Mouse (Mus musculus) myocyte (in vitro differentiated cells): ENCODE data around the gene Fchsd2.

ENCODE experiments used
- CEBPB ChIP-seq: IDR thresholded peaks from 2 replicates; pipeline ENCODE4 v1.6.1; 2011; ENCODE audit warnings: mild to moderate bottlenecking, moderate library complexity; ENCODE audit not compliant: poor library complexity, insufficient read depth, severe bottlenecking
- E2F4 ChIP-seq: IDR thresholded peaks from one replicate; pipeline ENCODE4 v1.6.1; 2011; ENCODE audit warnings: mild to moderate bottlenecking, control low read depth, moderate library complexity; ENCODE audit not compliant: insufficient read depth
- MAX ChIP-seq: IDR thresholded peaks from one replicate; pipeline ENCODE4 v1.6.1; 2011; ENCODE audit warnings: low read depth, mild to moderate bottlenecking, control low read depth
- MYOD1 ChIP-seq, 3 experiments: IDR thresholded peaks; one replicate each; pipeline ENCODE4 v1.6.1; 2011; ENCODE audit warnings: control low read depth in 2 of 3, low read depth in 2 of 3, mild to moderate bottlenecking in 2 of 3, moderate library complexity in 1 of 3; ENCODE audit not compliant: insufficient read length in 2 of 3, control insufficient read depth in 1 of 3
- MYOG ChIP-seq, 3 experiments: IDR thresholded peaks; one replicate each; pipeline ENCODE4 v1.6.1; 2011; ENCODE audit warnings: control low read depth in 2 of 3, low read depth in 2 of 3, mild to moderate bottlenecking in 2 of 3; ENCODE audit not compliant: insufficient read length in 2 of 3, control insufficient read depth in 1 of 3, insufficient read depth in 1 of 3
- POLR2A ChIP-seq: IDR thresholded peaks from one replicate; pipeline ENCODE4 v1.6.1; 2011; ENCODE audit warnings: low read depth, mild to moderate bottlenecking, control low read depth, moderate library complexity; ENCODE audit not compliant: insufficient read length
- POLR2AphosphoS2 ChIP-seq: IDR thresholded peaks from one replicate; pipeline ENCODE4 v1.6.1; 2011; ENCODE audit warnings: low read depth, control low read depth; ENCODE audit not compliant: insufficient read length
- REST ChIP-seq: IDR thresholded peaks from one replicate; pipeline ENCODE4 v1.6.1; 2011; ENCODE audit warnings: mild to moderate bottlenecking, control low read depth, moderate library complexity; ENCODE audit not compliant: insufficient read depth, insufficient read length
- SRF ChIP-seq: IDR thresholded peaks from one replicate; pipeline ENCODE4 v1.6.1; 2011; ENCODE audit warnings: low read depth; ENCODE audit not compliant: control insufficient read depth, insufficient read length
- TCF12 ChIP-seq: IDR thresholded peaks from one replicate; pipeline ENCODE4 v1.6.1; 2011; ENCODE audit warnings: mild to moderate bottlenecking, control low read depth; ENCODE audit not compliant: poor library complexity, insufficient read depth, severe bottlenecking
- TCF3 ChIP-seq: IDR thresholded peaks from one replicate; pipeline ENCODE4 v1.6.1; 2011; ENCODE audit warnings: low read depth, control low read depth; ENCODE audit not compliant: insufficient read length
- USF1 ChIP-seq: IDR thresholded peaks from one replicate; pipeline ENCODE4 v1.6.1; 2011; ENCODE audit warnings: low read depth, mild to moderate bottlenecking, control low read depth, moderate library complexity

DNA sequence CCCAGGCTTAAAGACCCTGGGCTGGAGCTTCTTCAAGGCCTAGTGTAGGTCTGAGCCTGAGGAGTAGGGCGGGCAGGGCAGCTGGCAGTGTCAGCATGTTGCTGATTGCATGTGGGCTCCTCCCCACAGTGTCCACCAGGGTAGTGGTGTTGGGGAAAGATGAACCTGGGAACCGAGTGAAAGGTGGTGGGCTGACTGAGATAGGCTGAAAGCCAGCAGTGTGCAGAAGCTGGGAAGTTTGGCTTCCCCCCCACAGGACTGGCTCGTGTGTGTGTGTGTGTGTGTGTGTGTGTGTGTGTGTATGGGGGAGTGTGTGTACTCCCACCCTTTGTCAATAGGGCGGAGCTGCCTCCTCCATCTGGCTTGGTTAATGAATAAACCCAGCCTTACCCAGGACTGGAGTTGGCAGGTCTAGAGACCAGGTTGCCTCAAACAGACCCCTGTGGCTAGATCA lies 230.5 kb downstream of the Fchsd2 start:
- no peak for TF ChIP-seq POLR2A
- TF ChIP-seq CEBPB, result no peak
- TF ChIP-seq MYOG (IDR thresholded peaks at IDR 0.05; ENCODE audit: control insufficient read depth in 1 of 3, insufficient read depth in 1 of 3, insufficient read length in 2 of 3, low read depth in 2 of 3), result no peak
- TF ChIP-seq SRF, result no peak
- no peak for TF ChIP-seq POLR2AphosphoS2
- TF ChIP-seq USF1, result no peak
- no peak for TF ChIP-seq TCF12
- TF ChIP-seq MYOD1 (IDR thresholded peaks at IDR 0.05; ENCODE audit: control insufficient read depth in 1 of 3, insufficient read length in 2 of 3, low read depth in 2 of 3), result no peak
- no peak for TF ChIP-seq MAX
- TF ChIP-seq E2F4, result no peak
- no peak for TF ChIP-seq TCF3
- TF ChIP-seq REST, result no peak
